Comparison of ENCODE assay signal across 14 mouse cellular contexts in genomic region chr12:110077211-110077884, GRCm38 (mm10).
DNase-seq lines count a peak whose midpoint lies in the region; TF ChIP-seq lines count a peak whose summit lies in the region.
"Had no signal": no experiment of that assay in that cellular context is flagged by ENCODE, and none has a peak within 500 bp of the region (broad histone marks: within the 10 kb centered on the region; RNA-seq: fewer than 3 reads in every experiment).

No protein-coding gene starts in this region.

- TF ChIP-seq CTCF in gastrocnemius, adult 2 months (IDR thresholded peaks at IDR 0.05): no peak

- peak overlapping the region; percentile 59 for H3K27ac ChIP-seq in gastrocnemius, adult 2 months
- H3K27ac ChIP-seq: forebrain, embryonic 12.5 days; hindbrain, postnatal 0 days; limb, embryonic 12.5 days had no signal

- intact Hi-C loops in gastrocnemius, adult 2 months (cut with DNase I): no loop called here

- no peak overlapping the region for H3K4me3 ChIP-seq in gastrocnemius, adult 2 months
- H3K4me3 ChIP-seq: forebrain, embryonic 12.5 days; limb, embryonic 12.5 days; myocyte had no signal

- no peak for DNase-seq in gastrocnemius, adult 2 months
- no peak for DNase-seq in gastrocnemius, adult 18-20 months (ENCODE audit: low spot score)
- DNase-seq in NIH3T3 (ENCODE audit: low read depth): peak; percentile 44
- peak; percentile 24 for DNase-seq in forelimb bud, embryonic 11.5 days (ENCODE audit: low read depth, low spot score)
- peak; percentile 67 for DNase-seq in kidney, postnatal 14 days
- no peak for DNase-seq in layer of hippocampus, postnatal 14 days (ENCODE audit: low spot score in 2 of 2)
- no peak for DNase-seq in thymus, postnatal 36 days
- no peak for DNase-seq in lung, postnatal 36 days
- DNase-seq: cerebellum, postnatal 36 days; thymus, postnatal 25 days had no signal

Comparison
In these comparisons a context has a peak if more than half of its experiments do, and no peak if none do; other contexts are left out.
1. DNase-seq: peak in NIH3T3 (single experiment), forelimb bud, embryonic 11.5 days (single experiment) and kidney, postnatal 14 days (single experiment); none in gastrocnemius, adult 2 months (single experiment), gastrocnemius, adult 18-20 months (single experiment), layer of hippocampus, postnatal 14 days (0 of 2), thymus, postnatal 36 days (0 of 2) and lung, postnatal 36 days (single experiment).